Mouse (Mus musculus): ENCODE measurements around the gene Dppa2. TPM values are rescaled to one million over a fixed set of nuclear protein-coding genes. Genes with fewer than 3 reads are reported as not detected.

Dppa2 gene
- polyA plus RNA-seq, 1 experiment from 2014 or later: 0.07 TPM

DNA sequence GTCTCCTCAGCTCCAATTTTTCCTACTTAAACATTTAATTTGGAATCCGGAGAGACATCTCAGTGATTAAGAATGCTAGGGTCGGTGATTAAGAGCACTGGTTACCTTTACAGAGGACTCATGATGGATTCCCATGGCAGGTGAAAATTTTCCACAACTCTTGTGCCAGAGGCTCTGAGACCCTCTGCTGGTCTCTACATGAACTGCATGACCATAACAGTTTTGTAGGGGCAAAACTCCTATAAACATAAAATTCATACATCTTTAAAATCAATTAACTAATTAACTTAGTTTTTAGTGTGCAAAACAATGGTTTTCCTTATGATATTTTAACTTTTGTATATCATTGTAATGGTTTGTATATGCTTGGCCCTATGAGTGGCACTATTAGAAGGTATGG lies 24.7 kb downstream of the Dppa2 start:
- Histone ChIP-seq H3K4me1 (ENCODE audit: insufficient read depth, low read depth, low read length) (no peaks in the 10 kb centered on the region), H3K4me2 (replicated peaks; ENCODE audit: low read depth, low read length) (no peak overlapping the region), H3K9ac (replicated peaks; ENCODE audit: low read depth) (no peak overlapping the region), H3K9me3 (ENCODE audit: low read length) (no peaks in the 10 kb centered on the region), H3K27ac (ENCODE audit: low read length) (no peak overlapping the region), H3K36me3 (ENCODE audit: insufficient read depth, low read length) (no peaks in the 10 kb centered on the region), H3K4me3 (ENCODE audit: low read depth, low read length) (no peak overlapping the region), H3K27me3 (replicated peaks; ENCODE audit: insufficient read depth, low read length) (no peaks in the 10 kb centered on the region)
- no peak for DNase-seq (ENCODE audit: low spot score)
- 92% methylated on average over 2 of the region's 2 CpGs for whole genome bisulfite sequencing
- TF ChIP-seq CTCF (IDR thresholded peaks at IDR 0.05) (peak; percentile 17; the same call in 1 of the 2 replicates), EP300 (IDR thresholded peaks at IDR 0.05) (no peak)
- ATAC-seq: no peak

DNA sequence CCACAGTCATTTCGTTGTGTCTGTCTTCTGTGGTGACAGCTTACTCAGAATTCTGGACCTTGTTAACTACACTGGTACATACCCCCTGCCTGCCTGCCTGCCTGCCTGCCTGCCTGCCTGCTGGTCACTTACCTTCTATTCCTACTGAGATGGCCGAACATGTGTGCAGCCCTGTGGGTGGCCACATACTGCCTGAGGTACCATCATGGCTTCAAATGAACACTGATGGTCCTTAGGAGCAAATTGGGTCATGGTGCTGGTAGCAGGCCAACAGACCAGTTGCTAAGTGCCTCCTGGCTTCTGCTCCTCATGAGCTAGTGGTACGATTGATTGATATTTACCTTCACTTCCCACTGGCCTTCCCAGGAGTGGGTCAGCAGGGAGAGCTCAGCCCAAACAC lies 28.1 kb downstream of the Dppa2 start:
- DNase-seq (ENCODE audit: low spot score) (no peak), ATAC-seq (no peak)
- no peak overlapping the region for H3K4me2 ChIP-seq (replicated peaks; ENCODE audit: low read depth, low read length)
- 68% methylated on average over 3 of the region's 3 CpGs for WGBS
- H3K27me3 ChIP-seq (replicated peaks; ENCODE audit: insufficient read depth, low read length): no peaks in the 10 kb centered on the region
- no peak overlapping the region for H3K4me3 ChIP-seq (ENCODE audit: low read depth, low read length)
- H3K27ac ChIP-seq (ENCODE audit: low read length): no peak overlapping the region
- no peaks in the 10 kb centered on the region for H3K9me3 ChIP-seq (ENCODE audit: low read length)
- no peak for TF ChIP-seq CTCF (IDR thresholded peaks at IDR 0.05)
- no peak for TF ChIP-seq EP300 (IDR thresholded peaks at IDR 0.05)
- H3K9ac ChIP-seq (replicated peaks; ENCODE audit: low read depth): no peak overlapping the region
- H3K4me1 ChIP-seq (ENCODE audit: insufficient read depth, low read depth, low read length): no peaks in the 10 kb centered on the region
- H3K36me3 ChIP-seq (ENCODE audit: insufficient read depth, low read length): no peaks in the 10 kb centered on the region

DNA sequence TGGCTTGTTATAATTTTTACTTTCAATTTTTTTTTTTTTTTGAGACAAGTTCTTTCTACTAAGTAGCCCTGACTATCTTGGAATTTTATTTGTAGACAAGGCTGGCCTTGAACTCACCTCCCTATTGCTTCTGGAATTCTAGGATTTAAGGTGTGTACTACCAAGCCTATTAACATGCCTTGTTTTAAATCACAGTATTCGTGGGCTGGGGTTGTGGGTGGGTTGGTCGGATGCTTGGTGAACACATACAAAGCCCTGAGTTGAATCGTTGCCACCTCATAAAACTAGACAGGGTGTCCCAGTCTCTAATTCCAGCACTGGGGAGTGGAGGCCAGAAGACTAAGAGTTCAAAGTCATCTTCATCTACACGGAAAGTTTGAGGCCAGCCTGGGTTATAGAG lies 31.6 kb downstream of the Dppa2 start:
- H3K36me3 ChIP-seq (ENCODE audit: insufficient read depth, low read length): no peaks in the 10 kb centered on the region
- 76% methylated on average over 4 of the region's 4 CpGs for WGBS
- no peak overlapping the region for H3K9ac ChIP-seq (replicated peaks; ENCODE audit: low read depth)
- no peak for TF ChIP-seq CTCF (IDR thresholded peaks at IDR 0.05)
- no peak for TF ChIP-seq EP300 (IDR thresholded peaks at IDR 0.05)
- H3K27ac ChIP-seq (ENCODE audit: low read length): no peak overlapping the region
- DNase-seq (ENCODE audit: low spot score) (no peak), ATAC-seq (no peak)
- H3K9me3 ChIP-seq (ENCODE audit: low read length): no peaks in the 10 kb centered on the region
- H3K4me3 ChIP-seq (ENCODE audit: low read depth, low read length): no peak overlapping the region
- no peak overlapping the region for H3K4me2 ChIP-seq (replicated peaks; ENCODE audit: low read depth, low read length)
- no peaks in the 10 kb centered on the region for H3K27me3 ChIP-seq (replicated peaks; ENCODE audit: insufficient read depth, low read length)
- no peaks in the 10 kb centered on the region for H3K4me1 ChIP-seq (ENCODE audit: insufficient read depth, low read depth, low read length)

DNA sequence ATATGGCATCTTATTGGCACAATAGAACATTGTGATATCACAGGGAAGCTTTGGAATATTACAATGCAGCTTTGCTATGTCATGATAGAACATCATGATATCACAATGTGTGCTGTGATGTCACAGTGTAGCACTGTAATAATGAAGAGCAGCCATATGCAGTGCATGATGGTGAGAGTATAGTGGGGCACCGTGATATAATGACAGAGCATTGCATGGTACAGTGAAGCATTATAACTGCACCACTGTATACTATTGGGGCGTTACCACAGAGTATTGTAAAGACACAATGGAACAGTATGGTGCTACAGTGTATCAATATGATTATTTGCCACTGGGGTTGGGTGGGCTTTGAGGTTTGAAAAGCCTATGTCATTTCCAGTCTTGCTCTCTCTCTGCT lies 40.5 kb downstream of the Dppa2 start:
- H3K9me3 ChIP-seq (ENCODE audit: low read length): no peaks in the 10 kb centered on the region
- H3K4me1 ChIP-seq (ENCODE audit: insufficient read depth, low read depth, low read length): no peaks in the 10 kb centered on the region
- DNase-seq (ENCODE audit: low spot score) (no peak), ATAC-seq (no peak)
- H3K36me3 ChIP-seq (ENCODE audit: insufficient read depth, low read length): no peaks in the 10 kb centered on the region
- no peak overlapping the region for H3K27ac ChIP-seq (ENCODE audit: low read length)
- WGBS: 91% methylated on average over 2 of the region's 2 CpGs
- H3K27me3 ChIP-seq (replicated peaks; ENCODE audit: insufficient read depth, low read length): no peaks in the 10 kb centered on the region
- no peak for TF ChIP-seq CTCF (IDR thresholded peaks at IDR 0.05)
- TF ChIP-seq EP300 (IDR thresholded peaks at IDR 0.05): no peak
- no peak overlapping the region for H3K4me2 ChIP-seq (replicated peaks; ENCODE audit: low read depth, low read length)
- no peak overlapping the region for H3K9ac ChIP-seq (replicated peaks; ENCODE audit: low read depth)
- no peak overlapping the region for H3K4me3 ChIP-seq (ENCODE audit: low read depth, low read length)

DNA sequence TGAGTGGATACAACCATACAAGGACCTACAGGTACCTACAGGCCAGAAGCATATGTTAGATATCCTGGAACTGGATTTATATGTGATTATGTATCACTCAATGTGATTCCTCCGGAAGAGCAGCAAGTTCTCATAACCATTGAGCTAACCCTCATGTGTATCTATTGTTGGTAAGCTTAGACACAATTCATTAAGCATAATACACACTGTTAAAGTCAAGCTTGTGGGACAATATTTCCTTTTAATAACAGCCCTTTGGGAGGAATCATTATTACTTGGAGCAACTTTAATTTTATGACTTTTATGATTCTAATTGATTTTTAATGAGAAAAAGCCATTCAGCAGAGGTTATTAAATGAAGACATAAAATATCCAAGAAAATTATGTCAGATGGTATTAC lies 43.5 kb downstream of the Dppa2 start:
- H3K27me3 ChIP-seq (replicated peaks; ENCODE audit: insufficient read depth, low read length): no peaks in the 10 kb centered on the region
- ATAC-seq (no peak), DNase-seq (ENCODE audit: low spot score) (no peak)
- no peak overlapping the region for H3K27ac ChIP-seq (ENCODE audit: low read length)
- H3K36me3 ChIP-seq (ENCODE audit: insufficient read depth, low read length): no peaks in the 10 kb centered on the region
- no peak overlapping the region for H3K9ac ChIP-seq (replicated peaks; ENCODE audit: low read depth)
- no peaks in the 10 kb centered on the region for H3K4me1 ChIP-seq (ENCODE audit: insufficient read depth, low read depth, low read length)
- TF ChIP-seq CTCF (IDR thresholded peaks at IDR 0.05): no peak
- TF ChIP-seq EP300 (IDR thresholded peaks at IDR 0.05): no peak
- H3K4me3 ChIP-seq (ENCODE audit: low read depth, low read length): no peak overlapping the region
- no peak overlapping the region for H3K4me2 ChIP-seq (replicated peaks; ENCODE audit: low read depth, low read length)
- no peaks in the 10 kb centered on the region for H3K9me3 ChIP-seq (ENCODE audit: low read length)
- 82% methylated on average over 1 of the region's 1 CpGs for WGBS

DNA sequence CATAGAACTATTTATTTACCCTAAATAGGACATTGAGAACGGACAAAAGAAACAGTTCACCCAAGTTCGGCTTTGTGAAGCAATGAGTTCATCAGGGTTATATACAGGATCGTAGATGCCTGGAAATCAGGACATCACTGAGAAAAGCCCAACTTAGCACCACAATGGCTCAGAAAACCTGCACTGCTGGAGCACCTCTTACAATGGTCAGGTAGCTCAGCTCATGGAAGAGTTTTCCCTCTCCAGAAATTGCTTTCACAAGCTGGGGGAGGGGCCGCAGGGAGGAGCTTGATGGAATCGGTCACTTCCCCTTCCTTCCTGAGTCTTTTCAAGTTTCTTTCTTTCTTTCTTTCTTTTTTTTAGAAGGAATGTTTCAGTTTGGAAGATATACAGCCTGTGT lies 52.0 kb downstream of the Dppa2 start:
- TF ChIP-seq EP300 (IDR thresholded peaks at IDR 0.05) (no peak), CTCF (IDR thresholded peaks at IDR 0.05) (no peak)
- H3K9me3 ChIP-seq (ENCODE audit: low read length): no peaks in the 10 kb centered on the region
- DNase-seq (ENCODE audit: low spot score): no peak
- 78% methylated on average over 5 of the region's 5 CpGs for WGBS
- H3K4me3 ChIP-seq (ENCODE audit: low read depth, low read length): no peak overlapping the region
- H3K9ac ChIP-seq (replicated peaks; ENCODE audit: low read depth): no peak overlapping the region
- ATAC-seq: no peak
- H3K27me3 ChIP-seq (replicated peaks; ENCODE audit: insufficient read depth, low read length): no peaks in the 10 kb centered on the region
- no peak overlapping the region for H3K27ac ChIP-seq (ENCODE audit: low read length)
- H3K36me3 ChIP-seq (ENCODE audit: insufficient read depth, low read length): no peaks in the 10 kb centered on the region
- H3K4me2 ChIP-seq (replicated peaks; ENCODE audit: low read depth, low read length): no peak overlapping the region
- no peaks in the 10 kb centered on the region for H3K4me1 ChIP-seq (ENCODE audit: insufficient read depth, low read depth, low read length)

DNA sequence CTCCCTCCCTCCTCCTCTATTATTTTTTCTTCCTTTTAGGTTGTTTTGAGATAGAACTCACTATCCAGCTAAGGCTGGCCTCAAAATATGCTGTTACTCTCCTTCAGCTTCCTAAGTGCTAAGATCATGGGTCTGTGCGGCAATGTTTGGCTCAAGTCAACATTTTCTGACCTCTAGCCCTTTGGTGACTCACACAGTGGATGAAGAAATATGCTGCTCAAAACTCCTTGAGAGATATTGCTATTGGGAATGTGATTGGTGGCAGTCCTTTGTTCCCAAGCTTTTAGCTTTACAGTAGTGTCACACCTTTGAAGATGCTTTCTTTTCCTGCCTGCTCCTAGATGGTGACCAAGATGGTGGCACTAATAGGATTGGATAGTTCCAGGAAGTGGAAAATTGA lies 52.7 kb downstream of the Dppa2 start:
- Histone ChIP-seq H3K36me3 (ENCODE audit: insufficient read depth, low read length) (no peaks in the 10 kb centered on the region), H3K4me1 (ENCODE audit: insufficient read depth, low read depth, low read length) (no peaks in the 10 kb centered on the region), H3K9me3 (ENCODE audit: low read length) (no peaks in the 10 kb centered on the region), H3K4me2 (replicated peaks; ENCODE audit: low read depth, low read length) (no peak overlapping the region), H3K4me3 (ENCODE audit: low read depth, low read length) (no peak overlapping the region), H3K27me3 (replicated peaks; ENCODE audit: insufficient read depth, low read length) (no peaks in the 10 kb centered on the region), H3K9ac (replicated peaks; ENCODE audit: low read depth) (no peak overlapping the region), H3K27ac (ENCODE audit: low read length) (no peak overlapping the region)
- TF ChIP-seq CTCF (IDR thresholded peaks at IDR 0.05) (no peak), EP300 (IDR thresholded peaks at IDR 0.05) (no peak)
- peak; percentile 58 for DNase-seq (ENCODE audit: low spot score)
- ATAC-seq: peak; percentile 70
- WGBS: 44% methylated on average over 1 of the region's 1 CpGs

Data from lung, postnatal 0 days (tissue).